Mouse (Mus musculus): ENCODE measurements around the gene As3mt.

DNA sequence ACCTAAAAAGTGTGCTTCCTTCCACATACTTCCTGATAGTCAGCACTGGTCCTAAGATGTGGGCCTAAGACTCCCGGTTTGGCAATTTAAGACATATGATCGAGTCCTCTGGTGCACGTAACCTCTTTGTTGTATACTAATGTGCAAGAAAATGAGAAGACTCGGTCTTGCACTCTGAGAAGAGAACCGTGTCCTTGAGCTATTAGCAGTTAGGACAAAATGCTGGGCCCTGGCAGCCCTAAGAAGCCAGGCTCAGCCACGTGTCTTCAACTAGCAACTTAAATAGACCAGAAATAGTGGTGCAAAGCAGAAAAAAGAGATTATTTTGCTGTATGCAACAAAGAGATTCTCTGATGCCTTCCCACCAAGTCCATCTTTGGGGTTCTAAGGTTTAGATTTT, 44.5 kb upstream of the As3mt start:
- no peak for TF ChIP-seq CTCF (IDR thresholded peaks at IDR 0.05; ENCODE audit: low read depth, low read length)
- TF ChIP-seq GATA1 (IDR thresholded peaks at IDR 0.05; ENCODE audit: borderline replicate concordance, low read length), result no peak
- TF ChIP-seq POLR2AphosphoS5 (IDR thresholded peaks at IDR 0.05; ENCODE audit: insufficient replicate concordance, low read depth, low read length), result no peak

Measured in G1E (cell line).